Mouse (Mus musculus): ENCODE results near the gene Slc2a6. TPM values are rescaled to one million over a fixed set of nuclear protein-coding genes. Genes with fewer than 3 reads are reported as not detected.
A peak's percentile ranks its signal among the peaks of the same experiment; 100 is the strongest.

Gene Slc2a6
- polyA plus RNA-seq, 1 experiment from 2014 or later: 10.6 TPM

DNA sequence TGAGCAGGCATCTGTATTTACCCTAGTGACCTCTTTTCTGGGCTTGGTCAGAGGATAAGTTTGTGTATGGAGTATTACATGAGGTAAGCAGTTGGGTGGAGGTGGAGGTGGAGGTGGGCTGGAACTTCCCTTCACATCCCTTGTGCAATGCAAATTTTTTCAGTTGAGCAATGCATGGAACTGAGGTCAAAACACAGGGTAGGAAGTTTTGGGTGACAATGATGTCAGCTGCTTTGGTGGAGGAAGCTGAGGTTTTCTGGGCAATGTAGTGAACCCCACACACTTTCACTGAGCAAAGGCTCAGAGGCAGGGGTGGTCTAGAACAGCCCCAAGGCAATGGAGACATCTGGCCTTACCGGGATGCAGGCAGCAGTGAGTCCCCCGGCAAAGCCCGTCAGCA, 2.3 kb downstream of the Slc2a6 start:
- no peak for ATAC-seq (ENCODE audit: low read depth)
- 93% methylated on average over 3 of the region's 3 CpGs for WGBS

DNA sequence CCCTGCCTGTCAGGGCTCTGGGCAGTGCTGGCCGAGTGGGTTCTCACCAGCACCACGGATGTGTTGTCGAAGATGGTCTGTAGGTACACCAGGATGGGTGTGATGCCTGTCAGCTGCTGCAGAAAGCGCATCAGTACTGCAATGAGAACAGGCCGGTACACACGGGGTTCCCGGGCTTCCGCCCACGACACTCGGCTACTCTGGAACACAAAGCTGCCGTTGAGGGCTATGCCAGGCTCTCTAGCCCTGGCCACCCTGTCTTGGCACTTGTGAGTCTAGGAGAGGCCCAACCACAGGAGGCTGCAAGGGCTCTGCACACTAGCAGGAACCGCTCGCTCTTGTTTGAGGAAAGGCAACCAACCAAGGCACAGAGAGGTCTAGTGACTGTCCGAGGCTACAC, 3.7 kb downstream of the Slc2a6 start:
- no peak overlapping the region for H3K4me2 ChIP-seq (ENCODE audit: low read depth, low read length)
- H3K4me3 ChIP-seq (ENCODE audit: low read depth, low read length): no peak overlapping the region
- 86% methylated on average over 14 of the region's 14 CpGs for WGBS
- no peak for ATAC-seq (ENCODE audit: low read depth)
- H3K9ac ChIP-seq (replicated peaks; ENCODE audit: low read depth, low read length): no peak overlapping the region
- peaks cover 4% of the 10 kb centered on the region; the same call in 1 of the 2 replicates for H3K4me1 ChIP-seq (ENCODE audit: control insufficient read depth, insufficient read depth, low read length)
- H3K27ac ChIP-seq (ENCODE audit: low read depth, low read length): no peak overlapping the region
- H3K36me3 ChIP-seq (ENCODE audit: control insufficient read depth, insufficient read depth, low read length): peaks cover 9% of the 10 kb centered on the region
- no peaks in the 10 kb centered on the region for H3K27me3 ChIP-seq (ENCODE audit: control insufficient read depth, insufficient read depth, low read length)
- H3K9me3 ChIP-seq (ENCODE audit: control insufficient read depth, low read length): no peaks in the 10 kb centered on the region

More for the DNA sequence above, 2.3 kb downstream of the Slc2a6 start:
- Histone ChIP-seq H3K27ac (ENCODE audit: low read depth, low read length) (no peak overlapping the region), H3K4me2 (ENCODE audit: low read depth, low read length) (no peak overlapping the region), H3K36me3 (ENCODE audit: control insufficient read depth, insufficient read depth, low read length) (peaks cover 3% of the 10 kb centered on the region; the same call in 1 of the 2 replicates), H3K4me3 (ENCODE audit: low read depth, low read length) (no peak overlapping the region), H3K27me3 (ENCODE audit: control insufficient read depth, insufficient read depth, low read length) (no peaks in the 10 kb centered on the region), H3K9me3 (ENCODE audit: control insufficient read depth, low read length) (no peaks in the 10 kb centered on the region), H3K9ac (replicated peaks; ENCODE audit: low read depth, low read length) (no peak overlapping the region), H3K4me1 (ENCODE audit: control insufficient read depth, insufficient read depth, low read length) (peaks cover 4% of the 10 kb centered on the region; the same call in 1 of the 2 replicates)

DNA sequence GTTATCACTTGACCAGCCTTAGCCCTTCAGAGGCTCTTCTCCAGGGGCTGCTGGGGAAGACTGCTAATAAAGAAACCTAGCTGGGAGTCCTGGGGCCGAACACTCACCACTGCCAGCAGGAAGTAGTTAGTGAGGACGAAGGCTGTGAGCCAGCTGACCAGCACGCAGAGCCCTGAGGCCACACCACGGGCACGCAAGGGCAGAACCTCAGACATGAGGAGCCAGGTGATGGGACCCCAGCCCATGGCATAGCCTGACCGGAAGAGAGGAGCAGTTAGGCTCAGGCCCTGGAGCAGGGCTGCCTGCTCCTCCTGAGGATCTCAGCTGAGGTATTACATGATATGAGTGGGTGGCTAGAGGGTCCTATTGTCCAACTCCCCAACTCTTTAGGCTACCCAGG, 5.2 kb downstream of the Slc2a6 start:
- H3K36me3 ChIP-seq (ENCODE audit: control insufficient read depth, insufficient read depth, low read length): peaks cover 20% of the 10 kb centered on the region
- H3K9ac ChIP-seq (replicated peaks; ENCODE audit: low read depth, low read length): no peak overlapping the region
- H3K4me3 ChIP-seq (ENCODE audit: low read depth, low read length): no peak overlapping the region
- H3K4me1 ChIP-seq (ENCODE audit: control insufficient read depth, insufficient read depth, low read length): peaks cover 4% of the 10 kb centered on the region; the same call in 1 of the 2 replicates
- H3K27ac ChIP-seq (ENCODE audit: low read depth, low read length): no peak overlapping the region
- no peaks in the 10 kb centered on the region for H3K9me3 ChIP-seq (ENCODE audit: control insufficient read depth, low read length)
- no peaks in the 10 kb centered on the region for H3K27me3 ChIP-seq (ENCODE audit: control insufficient read depth, insufficient read depth, low read length)
- 84% methylated on average over 6 of the region's 6 CpGs for WGBS
- H3K4me2 ChIP-seq (ENCODE audit: low read depth, low read length): no peak overlapping the region
- no peak for ATAC-seq (ENCODE audit: low read depth)

DNA sequence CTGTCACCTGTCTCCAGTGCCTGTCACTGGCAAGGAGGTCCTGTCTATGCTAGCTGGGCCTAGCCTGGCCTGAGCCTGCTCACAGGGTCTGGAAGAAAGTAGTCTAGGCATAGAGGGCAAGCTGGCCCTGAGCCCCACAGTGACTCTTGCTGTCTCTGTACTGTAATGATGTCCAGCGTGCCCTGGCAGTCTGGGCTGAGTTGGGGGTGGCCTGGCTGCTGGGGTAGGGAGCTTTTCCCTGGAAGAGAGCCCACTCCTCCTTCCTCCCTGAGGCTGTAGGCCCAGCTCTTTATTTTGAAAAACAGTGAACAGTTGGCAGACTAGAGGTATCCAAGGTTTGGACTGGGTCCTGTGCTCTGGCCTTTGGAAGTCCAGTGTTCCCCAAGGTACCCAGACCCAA, 6.7 kb downstream of the Slc2a6 start:
- 100% methylated on average over 1 of the region's 1 CpGs for WGBS
- Histone ChIP-seq H3K4me1 (ENCODE audit: control insufficient read depth, insufficient read depth, low read length) (no peaks in the 10 kb centered on the region), H3K4me3 (ENCODE audit: low read depth, low read length) (no peak overlapping the region), H3K4me2 (ENCODE audit: low read depth, low read length) (no peak overlapping the region), H3K9ac (replicated peaks; ENCODE audit: low read depth, low read length) (no peak overlapping the region), H3K9me3 (ENCODE audit: control insufficient read depth, low read length) (no peaks in the 10 kb centered on the region), H3K27me3 (ENCODE audit: control insufficient read depth, insufficient read depth, low read length) (no peaks in the 10 kb centered on the region), H3K36me3 (ENCODE audit: control insufficient read depth, insufficient read depth, low read length) (peaks cover 31% of the 10 kb centered on the region), H3K27ac (ENCODE audit: low read depth, low read length) (no peak overlapping the region)
- ATAC-seq (ENCODE audit: low read depth): no peak

DNA sequence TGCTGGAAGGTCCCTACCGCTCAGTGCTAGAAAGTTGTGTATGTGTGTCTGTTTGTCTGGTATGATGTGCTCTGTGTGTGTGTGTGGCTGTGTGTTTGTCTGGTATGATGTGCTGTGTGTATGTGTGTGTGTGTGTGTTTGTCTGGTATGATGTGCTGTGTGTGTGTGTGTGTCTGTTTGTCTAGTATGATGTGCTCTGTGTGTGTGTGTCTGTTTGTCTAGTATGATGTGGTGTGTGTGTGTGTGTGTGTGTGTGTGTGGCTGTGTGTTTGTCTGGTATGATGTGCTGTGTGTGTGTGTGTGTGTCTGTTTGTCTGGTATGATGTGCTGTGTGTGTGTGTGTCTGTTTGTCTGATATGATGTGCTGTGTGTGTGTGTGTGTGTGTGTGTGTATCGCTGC, 8.3 kb downstream of the Slc2a6 start:
- H3K9ac ChIP-seq (replicated peaks; ENCODE audit: low read depth, low read length): no peak overlapping the region
- peaks cover 45% of the 10 kb centered on the region for H3K36me3 ChIP-seq (ENCODE audit: control insufficient read depth, insufficient read depth, low read length)
- no peak for ATAC-seq (ENCODE audit: low read depth)
- no peak overlapping the region for H3K4me3 ChIP-seq (ENCODE audit: low read depth, low read length)
- no peak overlapping the region for H3K27ac ChIP-seq (ENCODE audit: low read depth, low read length)
- H3K9me3 ChIP-seq (ENCODE audit: control insufficient read depth, low read length): no peaks in the 10 kb centered on the region
- H3K4me2 ChIP-seq (ENCODE audit: low read depth, low read length): no peak overlapping the region
- H3K27me3 ChIP-seq (ENCODE audit: control insufficient read depth, insufficient read depth, low read length): no peaks in the 10 kb centered on the region
- 95% methylated on average over 2 of the region's 2 CpGs for WGBS
- H3K4me1 ChIP-seq (ENCODE audit: control insufficient read depth, insufficient read depth, low read length): no peaks in the 10 kb centered on the region

DNA sequence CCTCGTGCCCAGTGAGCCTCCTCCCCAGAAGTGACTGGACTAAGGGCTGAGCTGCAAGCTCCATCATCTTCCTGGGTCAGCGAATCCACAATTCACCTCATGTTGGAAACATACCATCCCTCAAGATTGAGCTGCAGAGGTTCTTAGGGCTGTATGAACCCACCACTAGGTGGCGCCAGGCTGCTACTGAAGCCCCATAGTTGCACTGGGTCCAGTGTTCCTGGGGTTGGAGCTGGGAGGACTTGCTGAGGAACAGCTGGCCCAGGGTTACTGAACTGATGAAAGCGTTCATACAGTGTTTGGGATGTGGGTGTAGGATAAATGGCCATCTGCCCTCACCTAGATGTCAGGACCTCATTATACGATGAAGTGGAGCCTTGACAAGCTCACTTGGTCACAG, 10.0 kb downstream of the Slc2a6 start:
- H3K4me1 ChIP-seq (ENCODE audit: control insufficient read depth, insufficient read depth, low read length): no peaks in the 10 kb centered on the region
- peak; percentile 52; the same call in 1 of the 2 replicates for ATAC-seq (ENCODE audit: low read depth)
- no peak overlapping the region for H3K4me2 ChIP-seq (ENCODE audit: low read depth, low read length)
- H3K9me3 ChIP-seq (ENCODE audit: control insufficient read depth, low read length): no peaks in the 10 kb centered on the region
- H3K27ac ChIP-seq (ENCODE audit: low read depth, low read length): no peak overlapping the region
- no peaks in the 10 kb centered on the region for H3K27me3 ChIP-seq (ENCODE audit: control insufficient read depth, insufficient read depth, low read length)
- no peak overlapping the region for H3K9ac ChIP-seq (replicated peaks; ENCODE audit: low read depth, low read length)
- WGBS: 56% methylated on average over 5 of the region's 5 CpGs
- peaks cover 56% of the 10 kb centered on the region for H3K36me3 ChIP-seq (ENCODE audit: control insufficient read depth, insufficient read depth, low read length)
- no peak overlapping the region for H3K4me3 ChIP-seq (ENCODE audit: low read depth, low read length)

DNA sequence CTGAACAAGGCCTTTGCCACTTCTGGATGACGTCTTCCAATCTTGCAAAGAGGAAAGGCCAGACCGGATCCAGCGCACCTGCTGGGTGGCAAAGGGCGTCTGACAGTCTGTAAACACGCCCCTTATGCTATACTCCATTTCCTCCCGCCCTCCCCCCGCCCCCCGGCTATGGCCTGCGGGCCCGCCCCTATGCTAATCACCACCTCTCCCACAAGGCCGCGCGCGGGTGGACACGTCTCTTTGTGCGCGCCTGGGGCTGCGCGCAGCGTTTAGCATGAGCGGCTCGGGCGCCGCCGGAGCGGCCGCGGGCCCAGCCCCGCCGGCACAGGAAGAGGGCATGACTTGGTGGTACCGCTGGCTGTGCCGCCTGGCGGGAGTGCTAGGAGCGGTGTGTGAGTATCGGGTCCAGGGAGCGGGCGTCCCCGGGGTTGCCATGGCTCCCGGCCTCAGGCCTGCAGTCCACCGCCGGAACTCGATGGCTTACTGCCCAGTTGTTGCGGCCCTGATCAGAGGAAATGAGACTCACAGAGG, 18.0 kb downstream of the Slc2a6 start, which contains the start of gene Cacfd1:
Cacfd1 (plus strand) TSS at position 213 of the 531 bp plus-strand sequence.
- peak within 1 kb of the TSS; percentile 84 for H3K4me3 ChIP-seq (ENCODE audit: low read depth, low read length)
- H3K9me3 ChIP-seq (ENCODE audit: control insufficient read depth, low read length): no peaks in the 10 kb centered on the region
- H3K9ac ChIP-seq (replicated peaks; ENCODE audit: low read depth, low read length): peak within 1 kb of the TSS; percentile 96
- ATAC-seq (ENCODE audit: low read depth): peak; percentile 97
- H3K27me3 ChIP-seq (ENCODE audit: control insufficient read depth, insufficient read depth, low read length): no peaks in the 10 kb centered on the region
- H3K4me1 ChIP-seq (ENCODE audit: control insufficient read depth, insufficient read depth, low read length): peaks cover 20% of the 10 kb centered on the region
- peak within 1 kb of the TSS; percentile 76 for H3K4me2 ChIP-seq (ENCODE audit: low read depth, low read length)
- H3K27ac ChIP-seq (ENCODE audit: low read depth, low read length): peak within 1 kb of the TSS; percentile 78
- under 1% methylated on average over 42 of the region's 43 CpGs for WGBS
- peaks cover 13% of the 10 kb centered on the region; the same call in 1 of the 2 replicates for H3K36me3 ChIP-seq (ENCODE audit: control insufficient read depth, insufficient read depth, low read length)

DNA sequence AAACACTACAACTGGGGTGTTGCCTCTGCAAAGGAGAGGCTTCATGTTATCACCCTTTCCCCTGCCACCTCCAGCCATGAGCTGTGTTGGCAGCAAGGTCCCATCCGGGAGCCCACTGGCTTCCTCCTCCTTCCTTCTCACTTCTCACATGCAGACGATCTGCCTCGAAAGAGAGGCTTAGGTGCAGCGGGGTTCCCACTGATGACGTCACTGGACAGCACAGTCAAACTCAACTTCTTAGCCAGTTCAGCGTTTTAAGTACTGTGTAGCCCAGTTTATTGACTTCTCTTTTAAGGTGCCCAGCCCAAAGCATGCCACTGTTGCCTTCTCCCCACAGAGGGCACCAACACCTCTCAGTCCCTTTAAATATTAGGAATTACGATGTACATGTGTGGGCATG, 20.1 kb downstream of the Slc2a6 start:
- Histone ChIP-seq H3K9me3 (ENCODE audit: control insufficient read depth, low read length) (no peaks in the 10 kb centered on the region), H3K4me3 (ENCODE audit: low read depth, low read length) (no peak overlapping the region), H3K27ac (ENCODE audit: low read depth, low read length) (no peak overlapping the region), H3K9ac (replicated peaks; ENCODE audit: low read depth, low read length) (no peak overlapping the region), H3K4me1 (ENCODE audit: control insufficient read depth, insufficient read depth, low read length) (peaks cover 20% of the 10 kb centered on the region), H3K4me2 (ENCODE audit: low read depth, low read length) (no peak overlapping the region), H3K27me3 (ENCODE audit: control insufficient read depth, insufficient read depth, low read length) (no peaks in the 10 kb centered on the region), H3K36me3 (ENCODE audit: control insufficient read depth, insufficient read depth, low read length) (no peaks in the 10 kb centered on the region)
- ATAC-seq (ENCODE audit: low read depth): no peak
- 75% methylated on average over 7 of the region's 7 CpGs for WGBS

DNA sequence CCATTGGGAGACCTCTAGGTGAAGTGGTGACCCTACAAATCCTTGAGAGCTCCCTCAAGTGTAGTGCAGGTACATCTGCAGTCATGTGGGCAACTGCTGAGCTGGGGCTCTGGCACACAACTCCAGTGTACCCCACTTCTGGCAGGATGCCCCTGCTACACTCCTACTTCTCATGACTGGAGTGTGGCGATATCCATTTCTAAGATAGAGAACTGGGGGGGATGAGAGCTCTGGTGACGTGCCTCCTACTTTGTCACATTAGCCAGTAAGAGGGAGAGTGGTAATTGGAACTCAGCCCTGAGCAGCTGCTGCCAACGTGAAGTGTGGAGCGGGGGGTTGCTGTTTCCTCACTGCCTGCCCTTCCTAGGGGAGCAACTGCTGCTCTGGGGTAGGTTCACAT, 21.5 kb downstream of the Slc2a6 start:
- H3K4me3 ChIP-seq (ENCODE audit: low read depth, low read length): no peak overlapping the region
- H3K36me3 ChIP-seq (ENCODE audit: control insufficient read depth, insufficient read depth, low read length): no peaks in the 10 kb centered on the region
- H3K27me3 ChIP-seq (ENCODE audit: control insufficient read depth, insufficient read depth, low read length): no peaks in the 10 kb centered on the region
- no peak overlapping the region for H3K4me2 ChIP-seq (ENCODE audit: low read depth, low read length)
- WGBS: 71% methylated on average over 4 of the region's 4 CpGs
- no peak overlapping the region for H3K27ac ChIP-seq (ENCODE audit: low read depth, low read length)
- H3K4me1 ChIP-seq (ENCODE audit: control insufficient read depth, insufficient read depth, low read length): peaks cover 15% of the 10 kb centered on the region
- H3K9ac ChIP-seq (replicated peaks; ENCODE audit: low read depth, low read length): no peak overlapping the region
- no peaks in the 10 kb centered on the region for H3K9me3 ChIP-seq (ENCODE audit: control insufficient read depth, low read length)
- ATAC-seq (ENCODE audit: low read depth): no peak
